Mouse (Mus musculus) liver, embryonic 15.5 days (tissue): ENCODE measurements at regions not wholly inside any gene's neighbourhood (a gene's known extent, or its start where the extent isn't known, plus 50 kb on each side); places are given as distances from the start of the nearest gene placed in this dataset.

Experiments
- ATAC-seq: fragments of 200-750 bp; cut with Nextera tagmentation; 2 replicates; pipeline ENCODE4 v1.8.0; 2017; ENCODE audit warnings: moderate number of reproducible peaks, mild to moderate bottlenecking, moderate library complexity; ENCODE audit not compliant: insufficient read depth
- H3K27ac ChIP-seq: fragments of 300-500 bp; sonication (generic); replicated peaks from 2 replicates; pipeline ENCODE4 v1.5.1; 2015; ENCODE audit warnings: mild to moderate bottlenecking, inconsistent platforms
- H3K27me3 ChIP-seq: fragments of 300-500 bp; sonication (generic); 2 replicates; pipeline ENCODE4 v1.6.1; 2015; ENCODE audit warnings: mild to moderate bottlenecking, inconsistent platforms
- H3K36me3 ChIP-seq: fragments of 300-500 bp; sonication (generic); replicated peaks from 2 replicates; pipeline ENCODE4 v1.6.1; 2015; ENCODE audit warnings: moderate library complexity, mild to moderate bottlenecking, inconsistent platforms
- H3K4me1 ChIP-seq: fragments of 300-500 bp; sonication (generic); replicated peaks from 2 replicates; pipeline ENCODE4 v1.6.1; 2015; ENCODE audit warnings: inconsistent platforms
- H3K4me2 ChIP-seq: fragments of 300-500 bp; sonication (generic); 2 replicates; pipeline ENCODE4 v1.6.1; 2015; ENCODE audit warnings: moderate library complexity, mild to moderate bottlenecking, inconsistent platforms
- H3K4me3 ChIP-seq: fragments of 300-500 bp; sonication (generic); replicated peaks from 2 replicates; pipeline ENCODE4 v1.5.1; 2015; ENCODE audit warnings: mild to moderate bottlenecking, inconsistent platforms
- H3K9ac ChIP-seq: fragments of 300-500 bp; sonication (generic); 2 replicates; pipeline ENCODE4 v1.6.1; 2015; ENCODE audit warnings: moderate library complexity, mild to moderate bottlenecking, inconsistent platforms
- H3K9me3 ChIP-seq: fragments of 300-500 bp; sonication (generic); replicated peaks from 2 replicates; pipeline ENCODE4 v1.6.1; 2016; ENCODE audit warnings: inconsistent platforms
- WGBS: fragments of 180-500 bp; shearing (Covaris S2); methylation state at CpG from one replicate; pipeline ENCODE4 v1.1.7; 2015; ENCODE audit warnings: mixed read lengths; ENCODE audit not compliant: insufficient replicate concordance; 5-methylcytosine and 5-hydroxymethylcytosine counted together

DNA sequence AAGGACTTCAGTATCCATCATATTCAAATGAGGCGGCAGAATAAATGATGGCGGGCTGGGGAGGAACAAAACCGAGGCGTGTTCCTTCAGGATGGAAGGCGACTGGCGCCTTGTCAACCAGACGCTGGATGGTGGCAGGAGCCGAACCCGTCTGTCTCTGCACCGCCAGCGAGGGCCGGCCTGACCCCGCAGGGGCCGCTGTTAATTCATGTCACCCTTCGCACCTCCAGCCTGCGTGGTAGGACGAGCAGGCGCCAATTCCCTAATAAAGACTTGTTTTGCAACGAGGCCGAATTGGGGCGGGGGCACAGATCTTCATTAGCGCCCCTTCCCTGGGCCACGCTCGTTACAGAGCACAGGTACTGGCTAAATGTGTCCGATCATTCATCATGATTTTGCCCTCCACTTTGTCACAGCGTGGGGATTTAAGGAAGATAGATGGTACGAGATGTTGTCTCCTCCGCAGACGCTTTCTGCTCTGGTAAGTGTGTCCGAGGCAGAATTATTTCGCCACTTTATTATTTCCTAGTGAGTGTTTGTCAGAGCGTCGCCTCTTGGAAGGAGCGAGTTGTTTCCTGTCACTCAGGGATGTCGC lies 78.7 kb upstream of the Mvb12b start:
- WGBS, result 34% methylated on average over 35 of the region's 35 CpGs
- H3K9me3 ChIP-seq, result no peaks in the 10 kb centered on the region
- peak overlapping the region; percentile 13; the same call in 1 of the 2 replicates for H3K4me2 ChIP-seq
- H3K36me3 ChIP-seq, result no peaks in the 10 kb centered on the region
- peaks cover 21% of the 10 kb centered on the region for H3K27me3 ChIP-seq
- no peak overlapping the region for H3K9ac ChIP-seq
- ATAC-seq, result no peak
- H3K27ac ChIP-seq, result no peak overlapping the region
- no peaks in the 10 kb centered on the region for H3K4me1 ChIP-seq
- H3K4me3 ChIP-seq, result no peak overlapping the region

DNA sequence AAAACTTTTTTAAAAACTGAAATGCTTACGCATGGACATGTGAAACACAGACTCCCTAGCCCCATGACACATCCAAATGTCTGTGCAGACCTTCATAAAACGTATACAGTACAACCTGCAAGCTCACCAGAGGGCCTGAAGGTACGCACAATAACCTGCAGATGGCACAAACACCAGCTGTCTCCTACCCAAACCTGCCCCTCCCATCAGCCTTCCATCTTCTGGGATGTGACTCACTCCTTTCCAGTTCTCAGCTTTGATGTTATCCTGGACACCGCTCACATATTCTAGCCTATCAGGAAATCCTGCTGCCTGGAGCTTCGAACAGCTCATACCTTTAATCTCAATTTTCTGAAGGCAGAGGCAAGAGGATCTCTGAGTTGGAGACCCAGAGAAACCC lies 76.3 kb upstream of the Mvb12b start:
- H3K9me3 ChIP-seq, result no peaks in the 10 kb centered on the region
- H3K27me3 ChIP-seq, result peaks cover 21% of the 10 kb centered on the region
- WGBS, result 68% methylated on average over 5 of the region's 5 CpGs
- no peak overlapping the region for H3K4me3 ChIP-seq
- no peak overlapping the region for H3K9ac ChIP-seq
- H3K36me3 ChIP-seq, result no peaks in the 10 kb centered on the region
- ATAC-seq, result no peak
- H3K27ac ChIP-seq, result no peak overlapping the region
- no peak overlapping the region for H3K4me2 ChIP-seq
- H3K4me1 ChIP-seq, result no peaks in the 10 kb centered on the region

DNA sequence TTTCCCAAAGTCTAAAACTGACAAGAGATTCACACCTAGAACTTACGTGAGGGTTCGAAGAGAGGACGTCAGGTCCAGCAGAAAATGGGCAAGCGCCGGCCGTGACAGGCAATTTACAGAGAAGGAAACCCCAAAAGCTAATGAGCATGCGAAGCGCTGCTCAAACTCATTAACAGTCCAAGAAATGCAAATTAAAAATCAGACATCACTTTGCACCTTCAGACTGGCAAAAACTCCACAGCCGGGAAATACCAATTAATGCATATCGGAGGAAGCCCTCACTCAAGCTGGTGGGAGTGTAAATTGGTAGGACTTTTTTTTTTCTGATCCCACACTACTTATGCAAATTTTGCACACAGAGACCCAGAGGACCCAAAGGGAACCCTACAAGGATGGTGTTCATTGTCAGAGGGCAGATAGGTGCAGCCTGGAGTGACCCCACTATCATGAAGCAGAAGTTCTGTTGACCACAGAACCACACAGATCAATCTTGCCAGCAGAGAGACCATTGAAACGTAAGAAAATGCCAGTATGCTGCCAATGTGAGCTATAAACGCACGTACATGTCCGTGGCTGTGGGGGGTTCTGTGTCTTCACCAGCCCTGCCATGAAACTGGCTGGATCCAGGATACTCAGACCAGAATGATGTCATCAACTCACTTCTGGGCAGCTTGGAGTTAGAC lies 74.8 kb upstream of the Mvb12b start:
- H3K9me3 ChIP-seq, result no peaks in the 10 kb centered on the region
- H3K4me3 ChIP-seq, result no peak overlapping the region
- 63% methylated on average over 14 of the region's 14 CpGs for WGBS
- no peak for ATAC-seq
- no peaks in the 10 kb centered on the region for H3K4me1 ChIP-seq
- H3K27me3 ChIP-seq, result peaks cover 17% of the 10 kb centered on the region
- no peaks in the 10 kb centered on the region for H3K36me3 ChIP-seq
- no peak overlapping the region for H3K9ac ChIP-seq
- H3K27ac ChIP-seq, result no peak overlapping the region
- no peak overlapping the region for H3K4me2 ChIP-seq

- 48% methylated on average over 2 of the region's 2 CpGs for WGBS
- H3K4me1 ChIP-seq, result no peaks in the 10 kb centered on the region
- H3K27me3 ChIP-seq, result peaks cover 7% of the 10 kb centered on the region
- no peak overlapping the region for H3K9ac ChIP-seq
- H3K36me3 ChIP-seq, result no peaks in the 10 kb centered on the region
- no peak overlapping the region for H3K4me2 ChIP-seq
- no peak overlapping the region for H3K4me3 ChIP-seq
- no peak for ATAC-seq
- H3K27ac ChIP-seq, result no peak overlapping the region
- no peaks in the 10 kb centered on the region for H3K9me3 ChIP-seq
Measured at GRCm38 (mm10) chr2:33961566-33961965, 73.8 kb upstream of the Mvb12b start.

DNA sequence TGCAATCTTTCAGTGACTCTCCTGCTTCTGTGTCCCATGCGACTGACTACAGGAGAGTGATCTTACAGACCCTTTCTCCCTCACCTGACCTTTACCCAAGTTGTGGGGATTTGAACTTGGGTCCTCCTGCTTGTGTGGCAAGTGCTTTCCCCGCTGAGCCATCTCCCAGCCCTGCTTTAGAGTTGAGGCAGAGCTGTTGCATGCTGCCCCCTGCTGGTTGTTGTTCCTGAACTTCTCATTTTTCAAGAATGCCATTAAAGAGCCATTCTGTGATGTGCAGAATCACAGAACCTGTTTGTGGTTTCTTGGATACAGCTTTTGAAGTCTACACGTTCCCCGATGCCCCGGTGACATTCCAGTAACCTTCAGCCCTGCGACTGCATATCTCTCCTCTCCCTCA lies 70.0 kb upstream of the Mvb12b start:
- Histone ChIP-seq H3K36me3 (no peaks in the 10 kb centered on the region), H3K9ac (no peak overlapping the region), H3K9me3 (no peaks in the 10 kb centered on the region), H3K27me3 (no peaks in the 10 kb centered on the region), H3K4me2 (no peak overlapping the region), H3K4me3 (no peak overlapping the region), H3K27ac (no peak overlapping the region), H3K4me1 (no peaks in the 10 kb centered on the region)
- WGBS, result 50% methylated on average over 6 of the region's 6 CpGs
- ATAC-seq, result no peak

DNA sequence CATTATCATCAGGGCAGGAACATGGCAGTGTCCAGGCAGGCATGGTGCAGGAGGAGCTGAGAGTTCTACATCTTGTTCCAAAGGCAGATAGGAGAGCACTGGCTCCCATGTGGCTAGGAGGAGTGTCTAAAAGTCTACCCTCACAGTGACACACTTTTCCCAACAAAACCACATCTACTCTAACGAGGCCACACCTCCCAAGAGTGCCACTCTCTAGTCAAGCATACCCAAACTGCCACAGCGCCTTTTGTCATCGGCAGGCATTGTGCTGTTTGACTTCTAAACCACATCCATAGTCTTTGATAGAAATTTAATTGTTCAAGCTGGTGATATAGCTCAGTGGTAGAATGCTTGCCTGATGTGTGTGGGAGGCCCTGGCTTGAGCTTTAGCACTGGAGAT lies 56.6 kb upstream of the Mvb12b start:
- no peaks in the 10 kb centered on the region for H3K4me1 ChIP-seq
- H3K9me3 ChIP-seq, result no peaks in the 10 kb centered on the region
- no peak overlapping the region for H3K4me2 ChIP-seq
- no peaks in the 10 kb centered on the region for H3K36me3 ChIP-seq
- H3K27me3 ChIP-seq, result no peaks in the 10 kb centered on the region
- 58% methylated on average over 3 of the region's 3 CpGs for WGBS
- H3K9ac ChIP-seq, result no peak overlapping the region
- no peak for ATAC-seq
- H3K27ac ChIP-seq, result no peak overlapping the region
- no peak overlapping the region for H3K4me3 ChIP-seq

DNA sequence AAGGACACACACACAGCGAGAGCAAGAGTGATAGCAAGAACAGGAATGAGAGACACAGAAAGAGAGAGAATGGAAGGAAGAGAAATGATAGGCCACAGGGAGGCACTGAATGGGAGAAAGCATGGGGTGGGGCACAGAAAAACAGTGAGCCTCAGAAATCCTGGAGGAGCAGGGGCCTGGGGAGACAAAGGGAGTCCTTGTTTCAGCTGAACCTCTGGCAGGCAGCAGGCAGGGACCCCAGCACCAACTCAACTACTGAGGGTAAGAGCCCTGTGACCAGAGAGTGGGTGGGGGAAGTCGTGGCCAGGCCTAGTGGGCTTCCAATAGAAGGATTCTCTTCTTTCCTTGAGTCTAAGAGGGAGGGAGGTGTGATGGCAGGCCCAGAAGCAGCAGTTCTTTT lies 54.3 kb upstream of the Mvb12b start:
- Histone ChIP-seq H3K36me3 (no peaks in the 10 kb centered on the region), H3K4me3 (no peak overlapping the region), H3K9me3 (no peaks in the 10 kb centered on the region), H3K27me3 (no peaks in the 10 kb centered on the region), H3K4me1 (no peaks in the 10 kb centered on the region), H3K27ac (no peak overlapping the region), H3K4me2 (no peak overlapping the region), H3K9ac (no peak overlapping the region)
- 49% methylated on average over 2 of the region's 2 CpGs for WGBS
- ATAC-seq, result no peak

GRCm38 (mm10) chr2:33941316-33941715 lies 53.6 kb upstream of the Mvb12b start:
- no peak for ATAC-seq
- H3K9me3 ChIP-seq, result no peaks in the 10 kb centered on the region
- no peaks in the 10 kb centered on the region for H3K36me3 ChIP-seq
- H3K4me1 ChIP-seq, result no peaks in the 10 kb centered on the region
- no peak overlapping the region for H3K9ac ChIP-seq
- no peaks in the 10 kb centered on the region for H3K27me3 ChIP-seq
- no peak overlapping the region for H3K27ac ChIP-seq
- no peak overlapping the region for H3K4me2 ChIP-seq
- no peak overlapping the region for H3K4me3 ChIP-seq
- 73% methylated on average over 11 of the region's 11 CpGs for WGBS

- ATAC-seq, result no peak
- no peaks in the 10 kb centered on the region for H3K9me3 ChIP-seq
- H3K4me1 ChIP-seq, result no peaks in the 10 kb centered on the region
- H3K36me3 ChIP-seq, result no peaks in the 10 kb centered on the region
- H3K4me3 ChIP-seq, result no peak overlapping the region
- WGBS, result 70% methylated on average over 4 of the region's 4 CpGs
- H3K4me2 ChIP-seq, result no peak overlapping the region
- H3K27me3 ChIP-seq, result no peaks in the 10 kb centered on the region
- no peak overlapping the region for H3K27ac ChIP-seq
- no peak overlapping the region for H3K9ac ChIP-seq
Measured at GRCm38 (mm10) chr2:33939836-33940235, 52.1 kb upstream of the Mvb12b start.
